Mouse (Mus musculus) testis, adult 2 months (tissue): ENCODE data around the gene Csrp2.

Experiments used
- CTCF ChIP-seq: fragments of 200-500 bp; IDR thresholded peaks from 2 replicates; pipeline ENCODE4 v1.5.1; 2012; ENCODE audit warnings: low read depth, mild to moderate bottlenecking, inconsistent platforms, low read length, moderate library complexity; ENCODE audit not compliant: control insufficient read depth, insufficient read depth, insufficient replicate concordance
- POLR2A ChIP-seq: fragments of 200-500 bp; IDR thresholded peaks from 2 replicates; pipeline ENCODE4 v1.6.1; 2012; ENCODE audit warnings: low read depth, mild to moderate bottlenecking, inconsistent platforms, low read length, moderate library complexity; ENCODE audit not compliant: control insufficient read depth

DNA sequence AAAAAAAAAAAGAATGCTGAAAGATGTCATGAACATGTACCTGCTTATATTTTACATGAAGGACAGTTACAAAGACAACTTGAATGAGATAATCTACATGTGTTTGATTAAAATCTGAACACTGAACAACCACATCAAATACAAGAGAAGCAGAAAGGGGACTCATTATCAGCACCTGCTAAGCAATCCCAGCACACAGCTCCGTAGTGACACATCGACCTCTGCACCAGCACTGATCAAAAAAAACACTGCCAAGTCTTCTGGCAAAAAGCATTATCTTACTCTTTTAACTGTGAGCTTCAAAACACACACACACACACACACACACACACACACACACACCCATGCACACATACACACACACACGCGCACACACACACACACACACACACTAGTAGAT lies 32.2 kb downstream of the Csrp2 start:
- no peak for TF ChIP-seq CTCF
- no peak for TF ChIP-seq POLR2A
